8 mouse cellular contexts compared by ENCODE assay signal in genomic region chr10:99619421-99620151, GRCm38 (mm10).
DNase-seq lines count a peak whose midpoint lies in the region; ATAC-seq and TF ChIP-seq lines count a peak whose summit lies in the region.

No protein-coding gene starts in this region.

- no peak for TF ChIP-seq POLR2A in spleen, adult 2 months (IDR thresholded peaks at IDR 0.05; ENCODE audit: low read depth, low read length)

- H3K9me3 ChIP-seq in heart, embryonic 11.5 days (replicated peaks; ENCODE audit: control insufficient read depth, low read length) = no peaks in the 10 kb centered on the region
- no peaks in the 10 kb centered on the region for H3K9me3 ChIP-seq in intestine, embryonic 16.5 days (ENCODE audit: control insufficient read depth, low read length)
- no peaks in the 10 kb centered on the region for H3K9me3 ChIP-seq in midbrain, embryonic 11.5 days (ENCODE audit: control insufficient read depth, low read length)

- intact Hi-C loops in gastrocnemius, adult 2 months (cut with DNase I) = loop anchor here (2.0 to 5.0 kb wide), 2 partner anchors 42 to 455 kb away; no protein-coding TSS in a partner anchor
- intact Hi-C loops in left cerebral cortex, postnatal 36 days (cut with DNase I) = loop anchor here (5.0 kb wide), 3 partner anchors 42 to 512 kb away; partner anchors contain the start of genes Dusp6, Galnt4 and Poc1b

- H3K4me3 ChIP-seq in heart, embryonic 11.5 days (ENCODE audit: low read depth, low read length) = no peak overlapping the region
- peak overlapping the region; percentile 65 for H3K4me3 ChIP-seq in gastrocnemius, adult 2 months
- H3K4me3 ChIP-seq in intestine, embryonic 16.5 days (ENCODE audit: low read length) = peak overlapping the region; percentile 14
- H3K4me3 ChIP-seq in midbrain, embryonic 11.5 days (ENCODE audit: low read depth, low read length) = no peak overlapping the region
- no peak overlapping the region for H3K4me3 ChIP-seq in spleen, adult 2 months (ENCODE audit: extremely low read depth, insufficient read depth, insufficient read length)

- DNase-seq in heart, adult 18-20 months = peak; percentile 70 to 82
- peak; percentile 71 to 84 for DNase-seq in cerebellum, postnatal 25 days
- peak; percentile 78 for DNase-seq in gastrocnemius, adult 2 months
- peak; percentile 69 to 76 for DNase-seq in left cerebral cortex, postnatal 36 days (ENCODE audit: low spot score in 2 of 2)
- DNase-seq in midbrain, embryonic 11.5 days (ENCODE audit: low spot score, missing footprints) = peak; percentile 93
- DNase-seq in spleen, adult 2 months (ENCODE audit: low read depth in 1 of 2, low spot score in 2 of 2) = peak; percentile 46 to 61

- no peak overlapping the region for H3K4me2 ChIP-seq in heart, embryonic 11.5 days
- H3K4me2 ChIP-seq in intestine, embryonic 16.5 days (ENCODE audit: low read depth, low read length) = peak overlapping the region; percentile 37
- no peak overlapping the region for H3K4me2 ChIP-seq in midbrain, embryonic 11.5 days

- no peak overlapping the region for H3K27ac ChIP-seq in heart, embryonic 11.5 days (ENCODE audit: low read depth, low read length)
- H3K27ac ChIP-seq in gastrocnemius, adult 2 months = no peak overlapping the region
- no peak overlapping the region for H3K27ac ChIP-seq in intestine, embryonic 16.5 days (ENCODE audit: low read length)
- H3K27ac ChIP-seq in midbrain, embryonic 11.5 days (ENCODE audit: low read depth, low read length) = no peak overlapping the region
- no peak overlapping the region for H3K27ac ChIP-seq in spleen, adult 2 months (ENCODE audit: insufficient read depth, low read length)

- no peaks in the 10 kb centered on the region for H3K4me1 ChIP-seq in heart, embryonic 11.5 days (ENCODE audit: control insufficient read depth, insufficient read depth, low read length)
- peaks cover 4% of the 10 kb centered on the region; the same call in 1 of the 2 replicates for H3K4me1 ChIP-seq in intestine, embryonic 16.5 days (ENCODE audit: control insufficient read depth, insufficient read depth, low read length)
- no peaks in the 10 kb centered on the region for H3K4me1 ChIP-seq in midbrain, embryonic 11.5 days (ENCODE audit: control insufficient read depth, insufficient read depth, low read length)
- no peaks in the 10 kb centered on the region for H3K4me1 ChIP-seq in spleen, adult 2 months (ENCODE audit: control insufficient read depth, insufficient read depth, insufficient read length)

- no peak overlapping the region for H3K9ac ChIP-seq in heart, embryonic 11.5 days (ENCODE audit: low read depth, low read length)
- no peak overlapping the region for H3K9ac ChIP-seq in intestine, embryonic 16.5 days (ENCODE audit: low read depth, low read length)
- H3K9ac ChIP-seq in midbrain, embryonic 11.5 days (ENCODE audit: low read length) = no peak overlapping the region

- H3K27me3 ChIP-seq in heart, embryonic 11.5 days (ENCODE audit: control insufficient read depth, insufficient read depth, low read length) = no peaks in the 10 kb centered on the region
- H3K27me3 ChIP-seq in intestine, embryonic 16.5 days (replicated peaks; ENCODE audit: control insufficient read depth, insufficient read depth, low read length) = no peaks in the 10 kb centered on the region
- H3K27me3 ChIP-seq in midbrain, embryonic 11.5 days (ENCODE audit: control insufficient read depth, insufficient read depth, low read length) = no peaks in the 10 kb centered on the region; the same call in 1 of the 2 replicates
- no peaks in the 10 kb centered on the region for H3K27me3 ChIP-seq in spleen, adult 2 months (ENCODE audit: control insufficient read depth, insufficient read depth, low read length)

- no peak for ATAC-seq in heart, embryonic 11.5 days (replicated peaks; ENCODE audit: insufficient number of reproducible peaks, low FRiP score, low TSS enrichment)
- ATAC-seq in intestine, embryonic 16.5 days = peak; percentile 27
- ATAC-seq in midbrain, embryonic 11.5 days (ENCODE audit: low FRiP score) = peak; percentile 75

- 49% methylated on average over 18 of the region's 18 CpGs for WGBS in heart, embryonic 11.5 days (ENCODE audit: insufficient replicate concordance)
- 46% methylated on average over 18 of the region's 18 CpGs for WGBS in intestine, embryonic 16.5 days
- 45% methylated on average over 18 of the region's 18 CpGs for WGBS in midbrain, embryonic 11.5 days
- 44% methylated on average over 18 of the region's 18 CpGs for WGBS in spleen, adult 2 months

- TF ChIP-seq CTCF in gastrocnemius, adult 2 months (IDR thresholded peaks at IDR 0.05) = no peak; the same call in none of the 2 replicates
- peak; percentile 70; the same call in 1 of the 2 replicates for TF ChIP-seq CTCF in spleen, adult 2 months (IDR thresholded peaks at IDR 0.05; ENCODE audit: extremely low read depth, insufficient read depth, insufficient read length, insufficient replicate concordance)

- H3K36me3 ChIP-seq in heart, embryonic 11.5 days (ENCODE audit: control insufficient read depth, insufficient read depth, low read length) = no peaks in the 10 kb centered on the region
- H3K36me3 ChIP-seq in intestine, embryonic 16.5 days (ENCODE audit: control insufficient read depth, insufficient read depth, low read length) = no peaks in the 10 kb centered on the region
- H3K36me3 ChIP-seq in midbrain, embryonic 11.5 days (ENCODE audit: control insufficient read depth, insufficient read depth, low read length) = no peaks in the 10 kb centered on the region
- H3K36me3 ChIP-seq in spleen, adult 2 months (ENCODE audit: control insufficient read depth, insufficient read depth, low read length) = no peaks in the 10 kb centered on the region

Comparison
In these comparisons a context has a peak if more than half of its experiments do, and no peak if none do; other contexts are left out.
1. H3K4me3 ChIP-seq: peak in gastrocnemius, adult 2 months (single experiment) and intestine, embryonic 16.5 days (single experiment); none in heart, embryonic 11.5 days (single experiment), midbrain, embryonic 11.5 days (single experiment) and spleen, adult 2 months (single experiment).
2. Peak in every context shown above with its lines, with median percentiles within 50 percentile points of each other: DNase-seq.